24 mouse cellular contexts compared by ENCODE assay signal in genomic region chr2:118084693-118085092, GRCm38 (mm10). TPM values are rescaled to one million over a fixed set of nuclear protein-coding genes. Genes with fewer than 3 reads are reported as not detected.
DNase-seq lines count a peak whose midpoint lies in the region; ATAC-seq and TF ChIP-seq lines count a peak whose summit lies in the region.
"Had no signal": no experiment of that assay in that cellular context is flagged by ENCODE, and none has a peak within 500 bp of the region (broad histone marks: within the 10 kb centered on the region; RNA-seq: fewer than 3 reads in every experiment).

No protein-coding gene starts in this region.

- no peak for ATAC-seq in granulocyte monocyte progenitor cell, adult 5-6 weeks (replicated peaks; ENCODE audit: poor library complexity, severe bottlenecking)
- ATAC-seq: activated CD4-positive, CD25-positive, alpha-beta regulatory T cell, adult 4 months; CD4-positive, CD25-positive, alpha-beta regulatory T cell, adult 4 months; forebrain, embryonic 14.5 days; forebrain, embryonic 16.5 days; Patski had no signal

- intact Hi-C loops in gastrocnemius, adult 2 months (cut with DNase I), result no loop called here

- H3K27ac ChIP-seq in gastrocnemius, adult 2 months, result peak overlapping the region; percentile 35; the same call in 1 of the 2 replicates
- H3K27ac ChIP-seq: embryonic facial prominence, embryonic 13.5 days; forebrain, embryonic 10.5 days; forebrain, embryonic 12.5 days had no signal

- DNase-seq in adrenal gland, postnatal 14 days, result peak; percentile 11
- no peak for DNase-seq in adrenal gland, postnatal 25 days
- no peak for DNase-seq in gastrocnemius, adult 2 months
- no peak for DNase-seq in gastrocnemius, postnatal 4 days (ENCODE audit: low spot score in 2 of 2)
- peak; percentile 52 for DNase-seq in adipocyte (ENCODE audit: low spot score)
- DNase-seq in cerebellum, adult 18-20 months, result no peak
- DNase-seq: adrenal gland, adult 2 months; adrenal gland, postnatal 10 days; B cell, adult 2 months; cerebellum, adult 11 months; cerebellum, adult 2 months; cerebellum, adult 9-10 months; cerebellum, postnatal 10 days; cerebellum, postnatal 25 days had no signal

- TF ChIP-seq CTCF in gastrocnemius, adult 2 months (IDR thresholded peaks at IDR 0.05), result no peak

- H3K4me3 ChIP-seq in gastrocnemius, adult 2 months, result no peak overlapping the region
- H3K4me3 ChIP-seq: embryonic facial prominence, embryonic 13.5 days; forebrain, embryonic 10.5 days; forebrain, embryonic 12.5 days had no signal

RNA-seq across cellular contexts. Expression of gene Thbs1, which starts 27.0 kb away (rescaled TPM):
- 23.8 and 25.3 TPM in 2 replicates for total RNA-seq in adrenal gland, postnatal 14 days (2021)
- 8.0 and 8.5 TPM in 2 replicates for total RNA-seq in adrenal gland, postnatal 25 days (2021)
- total RNA-seq in gastrocnemius, adult 2 months (2021), result 10 to 100 TPM in 1 of 2 experiments, 1 to 10 TPM in 1; 6.1 to 19.3 TPM
- 10 to 100 TPM; 71.1 to 73.2 TPM for total RNA-seq in gastrocnemius, postnatal 4 days (2021)
- 0.11 TPM in 1 of 2 replicates, not detected in the other for total RNA-seq in granulocyte monocyte progenitor cell, adult 5-6 weeks (2014; fragmentation: Nextera tagmentation)
- 3.2 and 4.7 TPM in 2 replicates for total RNA-seq in granulocyte monocyte progenitor cell, adult 5-6 weeks (2017)
- total RNA-seq: G1E had no signal

Comparison
In these comparisons a context has a peak if more than half of its experiments do, and no peak if none do; other contexts are left out.
1. DNase-seq: peak in adrenal gland, postnatal 14 days (single experiment) and adipocyte (single experiment); none in adrenal gland, postnatal 25 days (single experiment), gastrocnemius, adult 2 months (single experiment), gastrocnemius, postnatal 4 days (0 of 2) and cerebellum, adult 18-20 months (0 of 2).